Mouse (Mus musculus): ENCODE results near the gene Car14. TPM values are rescaled to one million over a fixed set of nuclear protein-coding genes. Genes with fewer than 3 reads are reported as not detected.

The Car14 gene
- 0.67 and 18.1 TPM in 2 replicates for polyA plus RNA-seq (2012; rRNA removed; ENCODE audit: low replicate concordance)

DNA sequence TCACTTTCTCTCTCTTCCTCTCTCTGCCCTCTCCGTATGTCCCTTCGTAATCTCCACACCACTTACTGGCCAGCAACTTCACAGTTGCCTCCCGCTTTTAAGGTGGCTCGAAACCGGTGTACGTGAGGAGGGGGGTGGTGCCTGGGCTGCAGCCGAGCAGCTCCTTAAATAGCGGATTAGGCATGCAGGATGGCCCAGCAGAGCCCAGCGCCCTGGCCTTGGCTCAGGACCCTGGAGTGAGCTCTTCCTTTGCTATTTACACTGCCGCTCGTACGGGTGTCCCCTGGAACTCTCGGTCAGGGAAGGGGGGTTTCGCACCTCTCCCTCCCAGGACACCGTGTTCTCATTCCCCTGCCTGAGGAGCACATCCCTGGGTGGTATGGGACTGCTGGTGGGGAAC lies at the start of gene Car14:
TSS of gene Car14 (minus strand) at position 124 of the 400 bp plus-strand sequence.

DNA sequence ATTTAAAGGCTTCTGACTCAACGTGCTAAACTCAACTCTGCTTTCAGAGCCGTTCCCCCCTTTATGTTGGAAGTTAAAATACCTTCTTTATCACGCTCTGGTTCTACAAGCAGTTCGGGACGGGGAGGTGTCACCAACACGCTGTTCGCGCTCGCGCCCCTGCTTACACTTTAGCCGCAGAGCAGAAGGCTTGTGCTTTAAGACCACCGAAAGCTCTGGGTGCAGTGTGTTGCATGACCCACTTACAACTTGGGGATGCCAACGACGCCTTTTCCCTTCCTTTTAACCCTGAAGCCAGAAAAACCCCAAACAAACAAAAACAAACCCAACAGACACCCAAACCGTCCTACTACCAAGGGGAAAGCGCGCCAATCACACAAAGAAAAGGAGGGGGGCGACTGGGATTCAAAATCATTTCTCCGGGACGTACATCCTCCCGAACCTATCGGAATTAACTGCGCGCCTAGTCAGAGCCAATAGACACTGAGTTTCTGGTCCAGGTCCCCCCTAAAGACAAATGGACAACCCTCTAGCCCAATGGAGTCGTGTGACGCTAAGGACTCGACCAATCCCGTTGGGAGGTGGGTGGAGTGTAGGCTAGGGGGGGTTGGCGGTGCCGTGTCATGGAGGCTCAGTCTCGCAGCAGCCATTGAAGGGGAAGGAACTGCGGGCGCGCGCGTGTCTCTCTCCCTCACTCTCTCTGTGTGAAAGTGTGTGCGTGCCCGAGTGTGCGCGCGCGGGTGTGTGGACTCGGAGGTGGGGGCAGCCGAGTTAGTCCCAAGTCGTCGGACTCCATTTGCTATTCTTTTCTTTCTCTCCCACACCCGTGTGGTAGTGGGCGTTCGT lies 24.4 kb upstream of the Car14 start, which contains the start of gene Anp32e:
TSS of gene Anp32e (plus strand) at position 589 of the 846 bp plus-strand sequence.

DNA sequence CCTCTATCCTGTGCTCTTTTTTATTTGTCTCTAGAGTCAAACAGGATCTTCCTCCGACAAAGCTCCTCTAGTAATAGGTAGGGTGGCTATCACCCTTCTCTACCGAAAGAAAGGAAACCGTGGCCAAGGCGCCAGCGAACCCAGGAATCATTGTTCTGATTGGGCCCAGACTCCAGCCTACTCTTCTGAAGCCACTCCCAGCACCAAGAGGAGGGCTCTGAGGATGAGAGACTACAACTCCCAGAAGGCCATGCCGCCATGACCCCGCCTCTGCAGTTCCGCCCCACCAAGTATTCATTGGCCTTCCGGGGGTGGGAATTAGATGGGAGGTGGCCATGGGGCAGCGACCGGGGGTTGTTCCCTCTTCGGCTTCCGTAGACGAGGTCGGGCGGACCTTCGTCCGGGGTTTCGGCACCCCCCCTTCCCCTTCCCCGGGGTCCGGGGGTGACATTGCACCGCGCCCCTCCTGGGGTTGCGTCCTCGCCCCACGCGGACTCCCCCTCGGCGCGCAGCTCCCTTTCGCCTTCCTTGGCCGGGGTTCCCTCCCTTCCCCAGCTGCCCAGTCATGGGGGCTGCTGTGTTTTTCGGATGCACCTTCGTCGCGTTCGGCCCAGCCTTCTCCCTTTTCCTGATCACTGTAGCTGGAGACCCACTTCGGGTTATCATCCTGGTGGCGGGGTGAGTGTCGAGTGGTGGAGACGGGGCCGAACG lies 10.7 kb downstream of the Car14 start, which contains the start of gene Aph1a:
TSS of gene Aph1a (plus strand) at position 364 of the 711 bp plus-strand sequence.

DNA sequence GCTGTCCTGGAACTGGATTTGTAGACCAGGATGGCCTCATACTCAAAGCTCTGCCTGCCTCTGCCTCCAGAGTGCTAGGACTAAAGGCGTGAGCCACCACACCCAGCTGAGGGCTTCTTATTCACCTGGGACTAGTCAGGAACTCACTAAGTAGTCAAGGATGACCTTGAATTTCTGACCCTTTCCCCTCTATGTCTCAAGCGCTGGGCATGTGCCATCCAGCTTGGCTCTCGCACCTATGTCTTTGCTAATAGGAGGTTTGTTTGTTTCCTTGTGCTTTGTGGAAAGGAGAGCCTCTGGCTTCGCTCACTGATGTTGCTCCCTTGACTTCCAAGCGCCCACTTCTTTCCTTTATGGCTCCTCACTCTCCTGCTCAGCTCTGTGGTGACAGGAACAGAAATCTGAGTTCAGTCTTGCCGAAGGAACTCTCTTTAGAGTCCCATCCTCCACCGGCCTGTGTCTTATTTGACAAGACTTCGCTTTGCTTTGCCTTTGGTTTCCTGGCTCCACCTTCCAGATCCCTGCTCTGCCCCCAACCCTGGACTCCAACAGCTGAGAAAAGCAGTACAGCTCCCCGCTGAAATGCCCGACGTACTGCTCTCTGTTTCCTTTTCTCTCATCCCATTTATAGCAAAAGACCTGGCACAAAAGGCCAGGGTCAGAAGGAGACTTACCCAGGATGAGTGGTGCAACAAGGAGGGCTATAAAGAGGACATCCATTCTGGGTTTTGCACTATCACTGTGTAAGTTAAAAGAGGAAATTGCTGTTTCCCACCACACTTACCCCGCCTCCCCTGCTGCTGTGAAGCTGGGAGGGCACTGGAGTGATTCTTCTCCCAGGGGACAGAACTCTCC lies 13.1 kb downstream of the Car14 start, which contains the start of gene BC028528:
TSS of gene BC028528 (minus strand) at position 795 of the 855 bp plus-strand sequence.

DNA sequence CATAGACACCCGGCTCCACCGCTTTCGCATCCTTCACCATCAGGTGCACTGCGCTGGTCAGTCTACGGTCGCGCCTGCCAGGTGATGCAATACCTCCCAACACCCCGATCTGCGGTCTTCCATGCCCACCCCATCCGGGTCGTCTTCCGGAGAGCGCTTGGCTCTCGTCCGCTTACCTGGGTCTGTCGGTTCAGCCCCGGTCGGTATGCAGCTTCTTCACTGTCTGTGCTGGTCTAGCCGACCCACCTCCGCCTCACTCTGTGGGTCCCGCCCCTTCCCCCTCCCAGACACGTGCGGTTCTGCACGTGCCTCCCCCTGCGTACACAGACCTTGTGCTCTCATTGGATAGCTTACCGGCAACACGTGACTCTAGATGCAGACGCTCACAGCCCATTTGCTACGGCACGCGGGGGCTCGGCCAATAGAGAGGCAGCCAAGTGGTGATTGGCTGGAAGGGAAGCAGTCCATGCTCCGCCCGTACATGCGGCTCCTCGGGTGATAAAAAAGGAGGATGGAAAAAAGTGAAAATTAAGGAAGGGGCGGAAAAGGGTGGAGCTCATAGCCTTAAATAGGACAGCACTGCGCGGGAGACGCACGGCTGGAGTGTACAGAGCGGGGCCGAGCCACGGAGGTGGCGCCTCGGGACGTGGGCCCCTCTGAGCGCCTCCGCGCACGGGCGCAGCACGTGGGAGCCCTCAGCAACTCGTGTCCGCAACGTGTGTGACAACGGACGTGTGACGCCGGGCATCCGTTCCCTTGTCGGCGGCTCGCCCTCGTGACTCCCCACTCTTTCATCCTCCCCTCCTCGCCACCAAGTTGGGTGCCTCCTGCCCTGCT lies 22.3 kb downstream of the Car14 start, which contains the start of gene Ciart:
TSS of gene Ciart (minus strand) at position 273 of the 837 bp plus-strand sequence.

DNA sequence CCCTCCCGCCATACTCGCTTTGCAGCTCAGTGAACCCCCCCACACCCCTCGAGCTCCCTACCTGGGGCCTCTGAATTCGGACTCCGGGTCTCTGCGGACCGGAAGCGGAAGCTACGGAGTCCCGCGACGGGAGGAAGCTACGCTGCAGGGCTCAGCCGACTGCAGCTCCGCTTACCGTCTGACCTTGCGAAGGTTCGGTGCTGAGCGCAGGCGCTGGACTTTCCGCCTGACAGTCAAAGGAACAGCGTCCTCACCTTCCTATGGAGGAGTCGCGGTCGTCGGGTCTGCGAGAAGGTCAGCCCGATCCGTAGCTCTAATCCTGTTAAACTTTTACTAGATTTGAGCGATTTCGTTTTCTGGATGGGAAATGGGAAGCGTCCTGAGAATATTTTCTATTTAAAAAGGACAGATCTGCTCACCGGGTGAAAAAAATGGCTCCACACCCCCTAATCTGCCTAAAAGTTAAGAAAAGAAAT lies 33.1 kb downstream of the Car14 start, which contains the start of gene Mrps21:
TSS of gene Mrps21 (minus strand) at position 128 of the 476 bp plus-strand sequence.

DNA sequence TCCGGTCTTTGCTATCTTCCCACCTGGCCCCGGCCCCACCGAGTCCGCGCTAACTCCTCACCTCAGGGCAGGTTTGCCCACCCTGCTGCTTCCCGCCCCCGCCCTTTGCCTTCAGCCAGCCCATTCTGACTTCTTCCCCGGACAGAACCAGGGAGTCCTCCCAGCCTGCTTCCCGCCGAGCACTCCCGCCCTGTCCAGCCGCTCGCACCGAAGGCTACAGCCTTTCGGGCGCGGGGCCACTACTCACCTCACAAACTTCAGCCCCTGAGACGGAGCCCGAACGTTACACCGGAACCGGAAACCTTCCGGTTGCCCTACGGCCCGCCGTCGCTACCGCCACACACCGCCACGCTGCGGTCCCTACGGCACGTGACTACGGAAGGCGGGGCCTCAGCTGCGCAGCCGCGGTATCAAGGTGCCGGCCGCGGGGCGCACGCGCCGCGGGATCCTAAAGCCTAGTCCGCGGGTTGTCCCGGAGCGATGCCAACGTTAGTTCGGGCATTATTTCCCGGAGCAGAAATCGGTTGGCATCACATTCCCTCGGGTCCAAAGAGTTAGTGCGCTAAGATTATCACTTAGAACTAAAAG lies 48.9 kb downstream of the Car14 start, which contains the start of gene Prpf3:
TSS of gene Prpf3 (minus strand) at position 384 of the 588 bp plus-strand sequence.

Other genes with a start within 250 kb of the Car14 start
- 44.9 and 263 TPM in 2 replicates for gene Mcl1, start 245.9 kb downstream of the Car14 start, polyA plus RNA-seq (2012; rRNA removed; ENCODE audit: low replicate concordance)
- 32.7 and 34.1 TPM in 2 replicates for gene Adamtsl4, start 216.8 kb downstream of the Car14 start, polyA plus RNA-seq (2012; rRNA removed; ENCODE audit: low replicate concordance)
- gene Ecm1, start 165.1 kb downstream of the Car14 start, polyA plus RNA-seq (2012; rRNA removed; ENCODE audit: low replicate concordance): 535 and 688 TPM in 2 replicates
- 30.0 and 32.6 TPM in 2 replicates for gene Tars2, start 144.5 kb downstream of the Car14 start, polyA plus RNA-seq (2012; rRNA removed; ENCODE audit: low replicate concordance)
- 9.7 and 14.1 TPM in 2 replicates for gene Rprd2, start 85.8 kb downstream of the Car14 start, polyA plus RNA-seq (2012; rRNA removed; ENCODE audit: low replicate concordance)
- gene Prpf3, start 48.8 kb downstream of the Car14 start, polyA plus RNA-seq (2012; rRNA removed; ENCODE audit: low replicate concordance): 6.4 and 21.3 TPM in 2 replicates
- 33.0 and 52.1 TPM in 2 replicates for gene Mrps21, start 33.2 kb downstream of the Car14 start, polyA plus RNA-seq (2012; rRNA removed; ENCODE audit: low replicate concordance)
- 3.5 and 6.0 TPM in 2 replicates for gene Ciart, start 22.4 kb downstream of the Car14 start, polyA plus RNA-seq (2012; rRNA removed; ENCODE audit: low replicate concordance)
- 7.6 and 27.9 TPM in 2 replicates for gene BC028528, start 12.7 kb downstream of the Car14 start, polyA plus RNA-seq (2012; rRNA removed; ENCODE audit: low replicate concordance)
- 141 and 158 TPM in 2 replicates for gene Aph1a, start 10.7 kb downstream of the Car14 start, polyA plus RNA-seq (2012; rRNA removed; ENCODE audit: low replicate concordance)
- gene Anp32e, start 24.6 kb upstream of the Car14 start, polyA plus RNA-seq (2012; rRNA removed; ENCODE audit: low replicate concordance): 8.2 and 8.7 TPM in 2 replicates
- 53.2 and 72.6 TPM in 2 replicates for gene Plekho1, start 91.3 kb upstream of the Car14 start, polyA plus RNA-seq (2012; rRNA removed; ENCODE audit: low replicate concordance)
- gene Vps45, start 153.8 kb upstream of the Car14 start, polyA plus RNA-seq (2012; rRNA removed; ENCODE audit: low replicate concordance): 4.3 and 7.9 TPM in 2 replicates
- 10.1 and 22.4 TPM in 2 replicates for gene Otud7b, start 199.8 kb upstream of the Car14 start, polyA plus RNA-seq (2012; rRNA removed; ENCODE audit: low replicate concordance)